Mouse (Mus musculus): Measurements from ENCODE around the gene Tbc1d1.

Tbc1d1 gene

GRCm38 (mm10) chr5:64207800-64208199, 51.7 kb downstream of the Tbc1d1 start:
- DNase-seq = no peak

DNA sequence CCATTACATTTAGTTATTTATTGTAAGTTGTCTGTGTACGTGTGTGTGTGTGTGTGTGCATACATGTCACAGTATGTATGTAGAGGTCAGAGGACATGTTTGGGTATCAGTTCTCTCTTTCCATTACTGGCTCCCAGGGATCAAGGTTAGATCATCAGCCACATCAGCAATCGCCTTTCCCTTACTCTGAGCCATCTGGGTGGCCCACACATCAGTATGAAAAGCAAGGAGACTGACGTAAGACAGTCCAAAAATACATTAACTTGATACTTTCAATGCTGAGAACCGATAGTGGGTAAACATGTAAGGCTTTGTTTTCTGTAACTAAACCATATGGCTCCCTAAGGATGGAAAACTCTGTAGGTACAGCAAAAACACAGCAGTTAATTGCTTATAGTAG, 54.7 kb downstream of the Tbc1d1 start:
- no peak for DNase-seq

DNA sequence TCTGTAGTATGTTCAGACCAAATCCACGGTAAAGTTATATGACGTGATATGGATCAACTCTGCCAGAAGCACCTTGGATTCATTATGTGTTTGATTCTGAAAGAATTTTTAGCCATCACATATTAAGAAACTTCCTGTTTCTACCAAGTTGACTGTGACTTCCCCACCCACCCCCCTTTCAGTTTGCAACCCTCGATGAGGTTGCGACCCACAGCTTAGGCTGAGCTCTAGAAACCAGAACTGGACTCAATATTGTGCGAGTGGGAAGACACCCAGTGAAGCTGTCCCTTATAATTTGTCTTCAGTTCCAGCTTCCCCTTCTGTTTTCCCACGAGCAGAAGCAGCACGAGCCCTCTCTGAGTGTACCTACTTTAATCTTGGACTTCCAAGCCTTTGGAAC, 55.2 kb downstream of the Tbc1d1 start:
- DNase-seq = no peak

DNA sequence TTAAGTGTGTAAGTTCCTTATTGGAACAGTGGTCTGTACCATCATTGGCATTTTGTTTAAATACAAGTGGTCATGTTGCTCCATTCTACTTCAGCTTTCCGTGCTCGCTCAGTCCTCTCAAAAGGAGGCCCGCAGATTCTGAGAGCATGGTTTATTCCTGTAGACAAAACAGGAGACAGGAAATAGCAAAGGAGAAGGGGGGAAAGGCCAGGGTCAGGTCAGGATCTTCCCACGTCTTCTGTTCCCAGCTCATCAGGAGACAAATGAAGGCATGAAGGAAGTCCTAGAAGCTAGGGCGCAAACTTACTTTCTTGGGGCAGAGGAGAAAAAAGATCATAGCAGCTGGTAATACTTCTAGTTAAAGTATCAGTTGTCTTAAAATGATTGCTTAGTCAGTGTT, 56.1 kb downstream of the Tbc1d1 start:
- peak; percentile 73 for DNase-seq

- DNase-seq = no peak
These were observed 56.5 kb downstream of the Tbc1d1 start for GRCm38 (mm10) chr5:64212619-64213018.

GRCm38 (mm10) chr5:64215806-64216205, 59.7 kb downstream of the Tbc1d1 start:
- no peak for DNase-seq

DNA sequence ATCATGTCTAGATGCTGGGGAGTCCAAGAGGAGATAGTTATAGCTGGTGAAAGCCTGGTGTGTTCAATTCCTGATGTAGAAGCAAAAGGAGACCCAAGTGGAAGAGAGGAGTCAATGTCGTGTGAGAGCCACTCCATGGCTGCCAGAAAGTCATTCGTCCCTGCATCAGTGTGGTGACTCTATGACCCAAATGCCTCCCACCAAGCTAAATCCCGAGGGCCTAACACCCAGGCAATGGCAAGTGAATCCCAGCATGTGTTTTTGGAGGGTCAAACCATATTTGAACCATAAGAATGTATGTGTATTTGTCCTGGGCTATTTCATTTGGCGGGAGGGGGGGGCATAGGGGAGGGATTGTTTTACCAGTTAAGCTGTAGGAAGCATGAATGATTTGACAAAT, 60.2 kb downstream of the Tbc1d1 start:
- DNase-seq = no peak

GRCm38 (mm10) chr5:64217256-64217655, 61.2 kb downstream of the Tbc1d1 start:
- DNase-seq = peak; percentile 45

GRCm38 (mm10) chr5:64217816-64218602, 61.9 kb downstream of the Tbc1d1 start:
- peak; percentile 95 for DNase-seq

DNA sequence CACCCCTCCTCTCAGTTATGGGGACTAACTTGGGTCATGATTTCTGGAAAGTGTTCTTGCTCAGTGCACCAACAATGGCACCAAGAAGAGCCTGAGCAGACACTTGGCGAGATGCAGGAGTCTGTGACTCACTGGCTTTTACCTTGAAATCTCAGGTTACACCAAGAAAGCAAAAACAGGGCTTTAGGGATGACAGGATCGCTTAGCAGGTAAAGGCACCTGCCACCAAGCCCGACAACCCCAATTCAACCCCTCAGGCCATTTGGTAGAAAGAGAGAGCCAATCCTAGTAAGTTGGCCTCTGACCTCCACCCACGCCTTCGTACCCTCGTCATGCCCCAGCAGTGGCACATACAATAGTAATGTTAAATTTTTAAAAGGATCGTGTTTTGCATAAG, 62.5 kb downstream of the Tbc1d1 start:
- DNase-seq = peak; percentile 38

GRCm38 (mm10) chr5:64220776-64221175, 64.7 kb downstream of the Tbc1d1 start:
- no peak for DNase-seq

- peak; percentile 48 for DNase-seq
These were observed 68.8 kb downstream of the Tbc1d1 start for GRCm38 (mm10) chr5:64224735-64225425.

DNA sequence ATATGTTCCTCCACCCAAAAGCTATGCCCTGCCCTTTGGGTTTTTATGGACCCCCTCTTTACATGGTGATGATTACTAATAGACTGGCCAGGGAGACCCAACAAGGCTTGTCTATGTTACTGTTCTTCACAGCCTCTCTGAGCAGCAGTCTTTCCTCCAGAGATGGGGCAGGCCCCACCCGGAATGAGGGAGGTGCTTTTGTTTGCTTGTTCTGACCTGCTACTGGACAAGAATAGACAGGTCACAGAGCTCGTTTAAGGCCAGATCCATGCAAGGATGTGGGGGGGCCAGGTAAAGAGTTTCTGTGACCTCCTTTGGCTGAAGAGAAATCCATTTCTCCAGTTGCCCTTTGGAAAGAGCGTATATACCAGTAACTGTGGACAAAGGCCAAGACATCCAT, 72.1 kb downstream of the Tbc1d1 start:
- DNase-seq = no peak

DNA sequence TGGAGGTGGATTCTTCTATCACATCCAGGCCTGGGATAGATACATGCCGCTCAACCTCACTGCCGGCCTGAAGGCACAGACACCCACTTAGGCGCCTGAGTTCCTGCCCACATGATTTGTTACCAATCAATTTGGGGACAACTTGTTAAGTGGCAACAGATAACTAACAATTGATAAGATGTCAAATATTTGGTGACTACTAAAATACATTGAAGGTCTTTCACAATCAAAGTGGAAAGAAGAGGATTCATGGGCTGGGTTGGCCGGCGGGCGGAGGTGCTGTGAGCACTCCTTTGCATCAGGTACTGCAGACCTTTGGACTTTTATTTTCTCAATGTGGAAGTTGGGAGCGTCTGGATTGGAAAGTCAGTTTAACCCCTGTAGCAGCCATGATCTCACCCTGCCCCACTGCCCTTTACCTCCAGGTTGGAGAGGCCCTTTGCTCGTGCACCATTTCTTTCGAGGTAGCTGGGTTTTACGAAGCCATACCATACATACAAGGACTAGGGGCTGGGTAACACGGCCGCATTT, 73.3 kb downstream of the Tbc1d1 start:
- no peak for DNase-seq

GRCm38 (mm10) chr5:64230061-64230466, 74.0 kb downstream of the Tbc1d1 start:
- peak; percentile 92 for DNase-seq

DNA sequence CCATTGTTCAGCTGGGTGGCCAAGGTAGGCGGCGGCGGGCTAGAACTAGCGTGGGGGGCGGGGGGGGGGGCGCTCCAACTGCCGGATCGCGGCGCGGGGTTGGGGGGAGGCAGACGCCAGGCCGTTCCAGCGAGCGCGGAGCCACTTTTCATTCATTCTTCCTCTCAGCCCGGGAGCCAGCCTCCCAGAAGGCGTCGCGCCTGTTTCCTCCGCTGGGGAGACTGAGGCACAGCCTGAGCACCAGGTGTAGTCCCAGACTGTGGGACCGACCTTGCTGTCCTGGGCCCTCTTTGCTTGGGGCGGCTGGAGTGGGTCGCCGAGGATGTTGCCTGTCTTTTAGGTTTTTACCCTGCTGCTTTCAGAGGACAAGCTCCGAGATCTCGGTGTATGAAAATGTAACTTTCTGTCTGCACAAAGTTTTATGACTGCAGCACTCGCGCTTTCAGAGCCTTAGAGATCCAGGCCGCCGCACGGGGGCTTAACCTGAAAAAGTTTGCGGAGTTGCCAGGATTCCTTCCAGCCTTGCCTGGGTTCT, 74.5 kb downstream of the Tbc1d1 start:
- no peak for DNase-seq

GRCm38 (mm10) chr5:64232872-64233271, 76.8 kb downstream of the Tbc1d1 start:
- no peak for DNase-seq

- DNase-seq = no peak
These were observed 78.3 kb downstream of the Tbc1d1 start for GRCm38 (mm10) chr5:64234269-64234985.

GRCm38 (mm10) chr5:64235250-64235649, 79.1 kb downstream of the Tbc1d1 start:
- DNase-seq = peak; percentile 62

DNA sequence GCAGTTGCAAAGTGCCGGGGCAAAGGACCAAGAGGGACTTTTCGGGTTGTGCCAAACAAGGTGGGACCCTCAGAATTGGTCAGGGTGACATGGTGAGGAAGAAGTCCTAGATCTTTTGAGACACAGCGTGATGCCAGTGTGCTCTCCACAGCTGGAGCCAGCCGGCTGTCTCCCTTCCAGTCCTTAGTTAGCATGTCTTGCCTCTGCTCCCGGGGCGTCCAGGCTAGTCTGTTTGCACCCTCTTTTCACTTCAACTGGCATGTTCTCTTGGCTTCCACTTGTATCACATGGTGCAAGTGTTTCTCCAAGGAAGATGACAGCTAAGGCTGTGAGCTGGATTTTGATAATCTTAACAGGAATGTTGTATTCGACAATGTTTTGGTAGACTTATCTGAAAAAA, 80.5 kb downstream of the Tbc1d1 start:
- DNase-seq = no peak

- no peak for DNase-seq
These were observed 81.2 kb downstream of the Tbc1d1 start for GRCm38 (mm10) chr5:64237263-64237662.

GRCm38 (mm10) chr5:64237693-64238092, 81.6 kb downstream of the Tbc1d1 start:
- no peak for DNase-seq
